Mouse (Mus musculus): ENCODE results near the gene Pmf1. TPM values are rescaled to one million over a fixed set of nuclear protein-coding genes. Genes with fewer than 3 reads are reported as not detected.

Pmf1 gene
- 17.2 TPM for polyA plus RNA-seq (2014; fragmentation: Illumina TruSeq; extraction: RNeasy Lipid Tissue Mini Kit (QIAGEN cat#74804); ENCODE audit: low read depth, low replicate concordance)

DNA sequence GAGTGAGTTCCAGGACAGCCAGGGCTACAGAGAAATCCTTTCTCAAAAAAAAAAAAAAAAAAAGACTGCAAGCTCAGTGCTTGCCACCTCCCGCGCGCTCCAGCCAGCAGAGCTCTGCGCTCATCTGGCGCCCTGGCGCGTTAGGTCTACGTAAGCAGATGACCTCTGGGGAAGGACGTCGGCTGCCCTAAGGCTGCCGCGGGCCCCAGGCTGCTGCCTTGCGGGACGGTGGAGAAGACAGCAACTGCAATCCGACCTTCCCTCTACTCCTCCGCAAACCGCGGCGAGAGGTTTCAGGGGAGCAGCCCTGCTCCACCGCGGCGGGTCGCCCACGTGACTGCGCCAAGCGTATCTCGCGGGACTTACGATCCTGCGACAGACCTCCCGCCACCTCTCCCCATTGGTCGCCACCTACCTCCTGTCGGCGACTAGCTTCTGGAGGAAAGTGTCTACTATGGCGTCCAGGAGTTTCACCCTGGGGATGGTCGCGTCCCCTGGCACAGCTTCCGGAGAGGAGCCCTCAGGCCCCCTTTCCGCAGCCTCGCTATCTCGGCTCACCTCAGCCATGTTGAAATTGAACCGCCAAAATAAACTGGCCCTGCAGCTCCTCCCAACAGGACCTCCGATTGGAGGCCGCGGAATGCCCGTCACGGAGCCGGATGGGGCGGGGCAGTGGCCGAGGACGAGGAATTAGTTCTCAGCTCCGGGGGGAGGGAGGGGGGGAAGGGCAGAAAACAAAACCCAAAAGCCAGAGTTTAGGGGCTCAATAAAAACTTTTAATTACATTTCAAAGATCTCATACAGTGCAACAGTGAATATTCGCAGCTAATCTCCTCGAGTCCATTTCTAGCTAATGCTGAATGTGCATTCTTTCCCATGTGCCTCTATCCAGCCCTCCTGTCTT lies at the start of gene Pmf1:
Pmf1 (minus strand) TSS at position 591 of the 904 bp plus-strand sequence.

DNA sequence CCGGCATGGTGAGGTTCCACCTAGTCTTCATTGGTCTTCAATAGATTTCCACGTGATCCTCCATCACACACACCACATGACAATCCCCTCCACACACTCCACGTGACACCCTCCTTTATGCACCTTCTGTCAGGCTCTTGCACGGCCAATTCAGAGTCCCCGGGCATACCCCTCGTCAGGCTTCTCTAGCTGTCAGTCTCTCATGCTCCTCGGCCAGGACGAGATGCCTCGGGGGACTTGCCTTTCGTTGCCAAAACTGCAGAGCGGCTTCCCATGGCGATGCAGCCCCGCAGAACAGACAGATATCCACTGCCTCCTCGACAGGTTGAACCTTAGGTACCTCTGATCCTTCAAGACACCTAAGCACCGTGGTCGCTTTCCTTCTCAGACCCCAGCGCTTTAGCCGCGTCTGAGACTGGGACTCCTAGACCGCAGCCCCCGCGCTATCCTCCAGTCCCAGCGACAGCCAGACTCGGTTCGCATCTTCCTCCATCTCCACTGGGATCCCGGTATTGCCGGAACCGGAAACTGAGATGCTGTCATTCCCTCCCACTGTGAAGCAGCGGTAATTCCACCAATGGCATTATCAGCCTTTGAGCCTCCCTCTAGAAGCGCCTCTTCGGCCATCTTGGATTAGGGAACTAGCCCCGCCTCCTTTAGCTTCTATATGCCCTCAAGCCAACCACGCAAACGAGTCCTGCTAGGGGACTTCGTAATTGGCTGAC lies 14.6 kb upstream of the Pmf1 start, which contains the start of gene Slc25a44:
Slc25a44 (minus strand) TSS at position 535 of the 725 bp plus-strand sequence.

DNA sequence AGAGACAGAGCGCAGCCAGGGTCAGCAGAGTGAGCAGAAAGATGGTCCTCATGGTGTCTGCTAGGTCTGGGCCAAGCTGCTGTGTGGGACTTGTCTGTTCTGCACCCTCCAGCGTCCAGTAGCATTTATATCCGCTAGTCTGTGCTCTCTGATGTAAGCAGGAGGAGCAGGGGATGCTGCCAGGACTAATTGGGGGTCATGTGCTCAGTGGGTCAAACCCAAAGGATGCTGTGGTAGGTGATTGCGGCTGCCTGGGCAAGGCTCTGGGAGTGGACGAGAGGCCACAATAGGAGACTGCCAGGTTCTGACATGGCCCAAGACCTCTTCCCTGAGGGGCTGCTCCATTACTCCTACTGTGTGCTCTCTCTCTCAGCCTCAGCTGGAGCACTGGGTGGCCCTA lies 25.8 kb downstream of the Pmf1 start, which contains the start of gene Bglap:
Bglap (minus strand) TSS at position 101 of the 400 bp plus-strand sequence.

DNA sequence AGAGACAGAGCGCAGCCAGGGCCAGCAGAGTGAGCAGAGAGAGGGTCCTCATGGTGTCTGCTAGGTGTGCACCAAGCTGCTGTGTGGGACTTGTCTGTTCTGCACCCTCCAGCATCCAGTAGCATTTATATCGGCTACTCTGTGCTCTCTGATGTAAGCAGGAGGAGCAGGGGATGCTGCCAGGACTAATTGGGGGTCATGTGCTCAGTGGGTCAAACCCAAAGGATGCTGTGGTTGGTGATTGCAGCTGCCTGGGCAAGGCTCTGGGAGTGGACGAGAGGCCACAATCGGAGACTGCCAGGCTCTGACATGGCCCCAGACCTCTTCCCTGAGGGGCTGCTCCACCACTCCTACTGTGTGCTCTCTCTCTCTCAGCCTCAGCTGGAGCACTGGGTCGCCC lies 31.5 kb downstream of the Pmf1 start, which contains the start of gene Bglap2:
Bglap2 (minus strand) TSS at position 101 of the 400 bp plus-strand sequence.

DNA sequence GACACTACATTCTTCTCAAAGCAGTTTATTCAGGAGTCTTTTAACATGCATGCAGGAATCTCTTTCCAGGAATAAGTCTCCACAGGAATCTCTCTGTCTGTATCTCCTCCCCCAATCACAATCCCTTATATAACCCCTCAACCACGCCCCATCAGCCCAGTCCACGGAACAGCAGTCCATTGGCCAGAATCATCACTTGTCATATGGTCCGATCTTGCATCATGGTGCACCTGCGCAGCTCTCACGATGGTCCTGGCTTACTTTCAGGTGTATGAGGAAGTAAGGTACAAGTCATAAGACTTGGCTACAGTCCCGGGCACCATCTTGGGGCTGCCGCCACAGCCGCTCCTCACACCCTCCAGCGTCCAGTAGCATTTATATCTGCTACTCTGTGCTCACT lies 37.5 kb downstream of the Pmf1 start, which contains the start of gene Bglap3:
Bglap3 (minus strand) TSS at position 101 of the 400 bp plus-strand sequence.

DNA sequence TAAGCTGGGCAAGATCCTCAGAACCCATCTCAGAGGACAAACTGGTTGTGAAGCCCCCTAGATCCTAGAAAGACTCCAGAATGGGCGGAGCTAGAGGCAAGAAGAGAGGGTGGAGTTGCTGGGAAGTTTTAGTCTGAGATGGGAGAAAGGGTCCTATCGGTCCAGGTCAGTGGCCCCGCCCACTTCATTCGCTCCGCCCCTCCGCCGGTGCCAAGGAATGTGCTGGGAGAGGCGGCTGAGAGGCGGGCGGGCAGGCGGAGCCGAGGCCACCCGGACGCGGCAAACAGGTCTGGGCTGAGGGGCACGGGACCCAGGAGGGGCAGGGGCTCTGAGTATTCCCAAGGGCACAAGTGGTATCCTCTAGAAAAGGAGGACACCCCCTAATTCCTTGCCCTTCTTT lies 45.8 kb downstream of the Pmf1 start, which contains the start of gene Paqr6:
Paqr6 (plus strand) TSS at position 248 of the 400 bp plus-strand sequence.

Other genes starting within 250 kb of the Pmf1 start
- gene Rhbg, start 155.6 kb downstream of the Pmf1 start, polyA plus RNA-seq (2014; fragmentation: Illumina TruSeq; extraction: RNeasy Lipid Tissue Mini Kit (QIAGEN cat#74804); ENCODE audit: low read depth, low replicate concordance) = 18.7 TPM
- gene Gm38392, start 123.1 kb downstream of the Pmf1 start, polyA plus RNA-seq (2014; fragmentation: Illumina TruSeq; extraction: RNeasy Lipid Tissue Mini Kit (QIAGEN cat#74804); ENCODE audit: low read depth, low replicate concordance) = 1.2 TPM
- gene Tsacc, start 113.3 kb downstream of the Pmf1 start, polyA plus RNA-seq (2014; fragmentation: Illumina TruSeq; extraction: RNeasy Lipid Tissue Mini Kit (QIAGEN cat#74804); ENCODE audit: low read depth, low replicate concordance) = 19.4 TPM
- 122 TPM for gene Cct3, start 113.2 kb downstream of the Pmf1 start, polyA plus RNA-seq (2014; fragmentation: Illumina TruSeq; extraction: RNeasy Lipid Tissue Mini Kit (QIAGEN cat#74804); ENCODE audit: low read depth, low replicate concordance)
- 227 TPM for gene Glmp, start 85.3 kb downstream of the Pmf1 start, polyA plus RNA-seq (2014; fragmentation: Illumina TruSeq; extraction: RNeasy Lipid Tissue Mini Kit (QIAGEN cat#74804); ENCODE audit: low read depth, low replicate concordance)
- gene Tmem79, start 74.2 kb downstream of the Pmf1 start, polyA plus RNA-seq (2014; fragmentation: Illumina TruSeq; extraction: RNeasy Lipid Tissue Mini Kit (QIAGEN cat#74804); ENCODE audit: low read depth, low replicate concordance) = 7.7 TPM
- 42.6 TPM for gene Smg5, start 74.1 kb downstream of the Pmf1 start, polyA plus RNA-seq (2014; fragmentation: Illumina TruSeq; extraction: RNeasy Lipid Tissue Mini Kit (QIAGEN cat#74804); ENCODE audit: low read depth, low replicate concordance)
- 5.8 TPM for gene Paqr6, start 45.7 kb downstream of the Pmf1 start, polyA plus RNA-seq (2014; fragmentation: Illumina TruSeq; extraction: RNeasy Lipid Tissue Mini Kit (QIAGEN cat#74804); ENCODE audit: low read depth, low replicate concordance)
- gene Bglap3, start 37.6 kb downstream of the Pmf1 start, polyA plus RNA-seq (2014; fragmentation: Illumina TruSeq; extraction: RNeasy Lipid Tissue Mini Kit (QIAGEN cat#74804); ENCODE audit: low read depth, low replicate concordance) = 173 TPM
- not detected for gene Bglap2, start 31.6 kb downstream of the Pmf1 start, polyA plus RNA-seq (2014; fragmentation: Illumina TruSeq; extraction: RNeasy Lipid Tissue Mini Kit (QIAGEN cat#74804); ENCODE audit: low read depth, low replicate concordance)
- not detected for gene Bglap, start 25.9 kb downstream of the Pmf1 start, polyA plus RNA-seq (2014; fragmentation: Illumina TruSeq; extraction: RNeasy Lipid Tissue Mini Kit (QIAGEN cat#74804); ENCODE audit: low read depth, low replicate concordance)
- 29.8 TPM for gene Slc25a44, start 14.8 kb upstream of the Pmf1 start, polyA plus RNA-seq (2014; fragmentation: Illumina TruSeq; extraction: RNeasy Lipid Tissue Mini Kit (QIAGEN cat#74804); ENCODE audit: low read depth, low replicate concordance)
- 101 TPM for gene Sema4a, start 50.9 kb upstream of the Pmf1 start, polyA plus RNA-seq (2014; fragmentation: Illumina TruSeq; extraction: RNeasy Lipid Tissue Mini Kit (QIAGEN cat#74804); ENCODE audit: low read depth, low replicate concordance)
- gene Lmna, start 99.6 kb upstream of the Pmf1 start, polyA plus RNA-seq (2014; fragmentation: Illumina TruSeq; extraction: RNeasy Lipid Tissue Mini Kit (QIAGEN cat#74804); ENCODE audit: low read depth, low replicate concordance) = 75.5 TPM
- gene Mex3a, start 122.1 kb upstream of the Pmf1 start, polyA plus RNA-seq (2014; fragmentation: Illumina TruSeq; extraction: RNeasy Lipid Tissue Mini Kit (QIAGEN cat#74804); ENCODE audit: low read depth, low replicate concordance) = 2.9 TPM
- gene Rab25, start 138.0 kb upstream of the Pmf1 start, polyA plus RNA-seq (2014; fragmentation: Illumina TruSeq; extraction: RNeasy Lipid Tissue Mini Kit (QIAGEN cat#74804); ENCODE audit: low read depth, low replicate concordance) = 66.8 TPM
- 161 TPM for gene Lamtor2, start 142.7 kb upstream of the Pmf1 start, polyA plus RNA-seq (2014; fragmentation: Illumina TruSeq; extraction: RNeasy Lipid Tissue Mini Kit (QIAGEN cat#74804); ENCODE audit: low read depth, low replicate concordance)
- 51.1 TPM for gene Ubqln4, start 143.4 kb upstream of the Pmf1 start, polyA plus RNA-seq (2014; fragmentation: Illumina TruSeq; extraction: RNeasy Lipid Tissue Mini Kit (QIAGEN cat#74804); ENCODE audit: low read depth, low replicate concordance)
- gene Ssr2, start 165.5 kb upstream of the Pmf1 start, polyA plus RNA-seq (2014; fragmentation: Illumina TruSeq; extraction: RNeasy Lipid Tissue Mini Kit (QIAGEN cat#74804); ENCODE audit: low read depth, low replicate concordance) = 239 TPM
- 39.9 TPM for gene Arhgef2, start 195.6 kb upstream of the Pmf1 start, polyA plus RNA-seq (2014; fragmentation: Illumina TruSeq; extraction: RNeasy Lipid Tissue Mini Kit (QIAGEN cat#74804); ENCODE audit: low read depth, low replicate concordance)
- not detected for gene Rxfp4, start 242.8 kb upstream of the Pmf1 start, polyA plus RNA-seq (2014; fragmentation: Illumina TruSeq; extraction: RNeasy Lipid Tissue Mini Kit (QIAGEN cat#74804); ENCODE audit: low read depth, low replicate concordance)